Mouse (Mus musculus) monocyte, adult 2 months (primary cell): ENCODE measurements around the gene Sox11.

ENCODE experiments used
- DNase-seq, 2 experiments: peaks; one replicate each; pipeline ENCODE4 v3.0.0; 2022; ENCODE audit warnings: low spot score in 2 of 2, low read depth in 1 of 2

Sox11 gene

DNA sequence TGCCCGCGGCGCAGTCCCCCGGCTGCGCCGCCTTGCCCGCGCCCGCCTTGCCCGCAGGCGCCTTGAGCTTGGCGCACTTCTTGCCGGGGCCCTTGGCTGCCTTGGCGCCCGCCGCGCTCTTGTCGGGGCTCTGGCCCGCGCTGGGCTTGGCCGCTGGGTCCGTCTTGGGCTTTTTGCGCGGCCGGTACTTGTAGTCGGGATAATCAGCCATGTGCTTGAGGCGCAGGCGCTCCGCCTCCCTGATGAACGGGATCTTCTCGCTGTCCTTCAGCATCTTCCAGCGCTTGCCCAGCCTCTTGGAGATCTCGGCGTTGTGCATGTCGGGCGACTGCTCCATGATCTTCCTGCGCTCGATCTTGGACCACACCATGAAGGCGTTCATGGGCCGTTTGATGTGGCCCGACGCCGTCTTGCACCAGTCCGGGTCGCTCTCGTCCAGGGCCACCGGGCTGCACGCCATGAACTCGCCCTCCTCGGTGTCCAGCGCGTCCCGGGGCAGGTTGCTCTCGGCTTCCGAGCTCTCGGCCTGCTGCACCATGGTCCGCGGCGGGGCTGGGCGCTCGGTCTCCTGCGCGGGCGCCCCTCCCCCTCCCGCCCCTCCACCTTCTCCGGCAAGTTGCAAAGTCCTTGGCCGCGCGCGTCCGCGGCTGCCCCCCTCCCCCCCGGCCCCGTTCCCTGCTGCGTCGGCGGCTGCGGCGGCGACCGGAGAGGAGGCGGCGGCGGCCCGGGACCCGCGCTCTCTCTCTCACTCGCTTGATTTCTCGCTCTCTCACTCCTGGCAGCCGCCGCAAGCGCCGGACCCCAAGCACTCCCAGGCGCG is at the start of gene Sox11:
Gene Sox11 (minus strand): TSS at position 704 of the 820 bp plus-strand sequence.
- DNase-seq, result no peak

DNA sequence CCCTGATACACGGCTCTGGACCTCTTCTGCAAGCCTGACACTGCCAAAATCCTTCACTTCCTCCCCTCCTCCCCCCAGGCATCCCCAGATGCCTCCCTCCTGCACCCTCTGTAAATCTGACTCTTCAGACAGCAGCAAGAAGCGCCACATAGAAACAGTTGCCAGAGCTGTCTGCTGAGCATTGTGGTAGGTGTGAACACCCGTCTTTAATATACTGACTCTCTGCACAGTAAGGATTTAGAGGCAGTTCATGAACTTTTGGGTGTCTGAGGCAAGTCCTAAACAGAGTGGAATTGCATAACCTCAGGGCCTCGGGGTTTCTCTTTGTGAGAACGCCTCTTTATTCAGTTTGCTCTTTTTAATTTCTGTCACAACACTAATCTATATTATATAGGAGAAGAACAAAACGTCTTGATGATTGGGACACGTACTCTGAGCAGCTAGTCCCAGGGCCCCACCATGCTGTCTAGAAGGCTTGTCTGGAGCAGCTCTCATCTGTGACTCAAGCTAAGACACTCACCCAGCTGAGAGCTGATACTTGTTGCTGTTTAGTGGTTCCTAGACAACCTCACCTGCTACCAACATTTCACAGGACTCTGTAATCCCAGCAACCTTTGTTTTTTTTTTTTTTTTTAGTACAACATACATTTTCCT is 49.4 kb upstream of the Sox11 start:
- no peak for DNase-seq

DNA sequence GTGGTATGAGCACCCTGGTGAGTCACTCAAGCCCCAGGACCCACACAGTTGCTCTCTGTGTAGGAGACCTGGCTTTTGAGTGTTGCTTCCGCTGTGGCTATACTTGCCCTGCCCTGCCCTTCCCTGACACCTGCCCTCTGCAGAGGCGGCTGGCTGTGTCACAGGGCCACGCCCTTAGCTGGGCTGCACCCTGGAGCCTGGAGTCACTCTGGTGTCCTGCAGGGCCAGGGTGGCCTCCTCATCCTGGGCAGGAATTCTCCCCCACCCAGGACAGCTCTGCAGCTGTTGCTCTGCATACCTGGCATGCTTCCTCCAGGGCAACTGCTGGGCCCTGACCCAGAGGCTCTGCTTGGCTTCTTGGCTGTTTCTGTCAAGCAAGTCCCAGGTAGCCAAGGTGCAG is 48.1 kb upstream of the Sox11 start:
- no peak for DNase-seq

DNA sequence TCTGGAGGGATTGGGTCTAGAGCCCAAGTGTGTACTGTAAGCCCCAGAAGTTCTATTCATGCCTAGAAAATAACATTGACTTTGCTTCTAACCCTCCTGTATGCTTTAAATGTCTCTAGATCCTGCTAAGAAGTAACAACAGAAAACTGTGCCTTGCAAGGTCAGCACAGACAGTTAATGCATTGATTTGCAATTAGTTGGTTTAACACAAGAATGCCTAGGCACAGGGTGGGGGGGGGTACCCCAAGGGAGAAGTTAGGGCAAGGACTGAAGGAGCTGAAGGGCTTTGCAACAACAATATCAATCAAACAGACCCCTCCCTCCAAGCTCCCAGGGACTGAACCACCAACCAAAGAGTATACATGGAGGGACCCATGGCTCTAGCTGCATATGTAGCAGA is 47.1 kb upstream of the Sox11 start:
- no peak for DNase-seq

DNA sequence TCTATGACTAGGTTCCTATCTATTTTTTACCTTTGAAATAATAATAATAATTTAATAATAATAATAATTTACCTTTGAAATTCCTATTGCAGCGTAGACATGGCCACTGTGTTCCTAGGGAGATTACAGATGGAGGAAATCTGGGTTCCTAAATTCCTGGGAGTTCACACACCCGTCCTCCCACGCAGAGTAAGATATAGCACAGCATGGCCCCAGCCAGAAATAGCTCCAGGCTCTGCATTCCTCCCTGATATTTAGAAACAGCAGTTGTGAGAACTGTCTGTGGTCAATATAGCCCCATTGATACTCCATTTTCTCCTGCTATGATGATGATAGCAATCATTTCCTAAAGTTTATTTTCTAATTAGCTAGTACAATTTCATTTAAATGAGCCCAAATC is 30.1 kb upstream of the Sox11 start:
- DNase-seq, result no peak

DNA sequence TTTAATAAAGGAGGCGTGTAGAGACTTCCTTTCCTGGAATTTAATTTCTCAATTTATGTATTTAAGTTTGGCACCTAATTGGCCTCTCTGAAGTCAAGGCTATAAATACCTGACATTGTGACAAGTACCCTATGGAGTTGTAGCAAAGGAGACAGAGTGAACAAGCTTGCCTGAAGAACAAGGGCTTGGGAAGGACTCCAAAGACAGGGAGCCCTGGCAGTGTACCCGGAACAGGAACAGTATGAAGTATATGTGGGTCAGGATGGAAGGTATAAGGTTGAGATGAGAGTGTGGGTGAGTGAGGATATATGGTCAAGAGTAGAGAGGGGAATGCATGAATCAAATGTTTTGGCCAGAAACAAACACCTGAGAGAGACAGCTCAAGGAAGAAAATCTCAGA is 28.4 kb upstream of the Sox11 start:
- DNase-seq, result no peak

DNA sequence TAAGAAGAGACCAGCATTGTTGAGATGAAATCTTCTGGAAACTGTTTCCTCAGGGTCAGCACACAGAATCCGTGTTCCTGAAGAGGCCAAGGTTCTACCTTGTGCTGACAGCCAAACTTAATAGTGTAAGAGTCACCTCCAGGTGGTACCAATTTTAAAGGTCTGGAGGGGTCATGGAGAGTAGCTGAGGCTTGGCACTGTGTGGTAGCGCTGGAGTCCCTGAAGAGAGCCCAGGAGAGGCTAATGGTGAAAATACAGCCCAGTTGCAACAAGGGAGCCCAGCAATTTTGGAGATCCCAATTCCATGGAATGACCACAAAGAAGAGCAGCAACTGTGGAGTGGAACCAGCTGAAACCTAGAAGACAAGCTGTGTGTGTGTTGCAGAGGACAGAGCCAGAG is 25.1 kb upstream of the Sox11 start:
- no peak for DNase-seq

DNA sequence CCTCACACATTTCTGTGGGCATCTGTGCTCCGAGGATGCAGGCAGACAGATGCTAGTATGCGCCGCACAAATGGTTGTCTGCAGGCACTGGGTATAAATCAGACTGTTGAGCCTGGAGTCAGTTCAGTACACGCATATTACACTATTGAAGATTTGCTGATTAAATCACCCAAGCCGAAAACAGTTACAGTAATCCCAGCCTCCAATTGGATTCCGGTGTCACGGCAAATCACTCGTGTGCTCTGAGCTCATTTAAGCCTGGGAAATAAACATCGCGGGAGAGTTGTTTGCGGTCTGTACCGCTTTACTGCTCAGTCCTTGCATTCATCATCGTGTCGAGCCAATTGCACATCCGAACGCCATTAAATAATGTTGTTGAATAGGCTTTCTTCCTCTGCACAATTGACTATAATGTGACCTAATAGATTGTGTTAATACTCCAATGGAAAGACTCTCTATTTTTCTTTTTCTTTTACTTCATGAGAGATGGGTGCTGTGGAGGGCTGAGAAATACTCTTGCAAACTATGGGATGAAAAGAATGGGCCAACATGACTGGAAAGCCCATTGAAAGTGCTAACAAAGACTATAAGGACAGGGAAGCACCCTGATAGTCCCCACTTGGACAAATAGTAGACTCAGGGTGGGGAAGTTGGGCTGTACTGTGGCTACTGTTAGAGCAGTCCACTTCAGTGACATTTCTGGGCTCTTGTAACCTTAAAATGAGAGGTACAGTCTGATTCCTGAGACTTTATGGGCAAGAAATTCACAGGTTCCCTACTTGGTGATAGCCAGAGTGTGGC is 21.7 kb upstream of the Sox11 start:
- DNase-seq, result no peak

DNA sequence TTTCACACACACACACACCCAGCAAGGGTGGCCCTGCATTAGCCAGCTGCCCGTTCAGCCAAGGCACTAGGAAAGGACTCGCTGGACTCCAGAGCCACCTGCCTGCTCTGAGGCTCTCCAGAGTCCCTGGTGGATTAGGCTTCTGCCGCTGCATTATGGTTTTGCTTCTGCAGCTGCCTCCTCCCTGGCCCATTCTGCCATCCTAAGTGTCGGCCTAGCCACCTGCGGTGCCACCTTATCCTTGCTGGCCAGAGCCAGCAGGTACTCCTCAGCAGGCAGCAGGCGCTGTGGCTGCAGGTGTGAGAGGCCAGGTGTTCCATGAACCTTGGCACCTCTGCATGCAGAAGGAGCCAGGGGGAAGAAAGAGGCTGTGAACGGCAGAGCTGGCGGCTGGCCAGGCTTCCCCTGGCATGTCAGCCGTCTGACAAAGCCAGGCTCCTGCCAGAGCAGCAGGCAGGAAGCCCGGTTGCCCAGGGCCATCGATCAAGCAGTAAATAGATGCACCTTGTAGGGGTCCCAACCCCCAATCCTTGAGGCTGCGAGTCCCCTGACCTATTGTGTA is 14.8 kb upstream of the Sox11 start:
- DNase-seq, result no peak

DNA sequence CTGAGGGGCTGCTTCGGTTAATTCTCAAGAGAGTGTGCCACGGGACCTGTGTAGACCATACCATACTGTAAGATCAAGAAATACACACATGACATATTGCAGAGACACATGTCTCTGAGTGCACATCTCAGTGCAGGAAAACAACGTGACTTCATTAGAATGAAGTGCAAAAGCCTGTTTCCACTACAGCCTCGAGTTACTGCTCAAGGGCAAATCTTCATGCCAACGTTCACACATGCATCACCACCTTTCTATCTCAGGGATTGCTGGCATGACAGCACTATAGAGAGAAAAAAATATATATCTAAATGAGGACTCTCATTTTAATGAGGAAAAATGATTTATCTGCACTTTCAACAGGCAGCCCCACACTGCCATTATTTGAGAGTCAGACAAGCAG is 14.2 kb upstream of the Sox11 start:
- no peak for DNase-seq

DNA sequence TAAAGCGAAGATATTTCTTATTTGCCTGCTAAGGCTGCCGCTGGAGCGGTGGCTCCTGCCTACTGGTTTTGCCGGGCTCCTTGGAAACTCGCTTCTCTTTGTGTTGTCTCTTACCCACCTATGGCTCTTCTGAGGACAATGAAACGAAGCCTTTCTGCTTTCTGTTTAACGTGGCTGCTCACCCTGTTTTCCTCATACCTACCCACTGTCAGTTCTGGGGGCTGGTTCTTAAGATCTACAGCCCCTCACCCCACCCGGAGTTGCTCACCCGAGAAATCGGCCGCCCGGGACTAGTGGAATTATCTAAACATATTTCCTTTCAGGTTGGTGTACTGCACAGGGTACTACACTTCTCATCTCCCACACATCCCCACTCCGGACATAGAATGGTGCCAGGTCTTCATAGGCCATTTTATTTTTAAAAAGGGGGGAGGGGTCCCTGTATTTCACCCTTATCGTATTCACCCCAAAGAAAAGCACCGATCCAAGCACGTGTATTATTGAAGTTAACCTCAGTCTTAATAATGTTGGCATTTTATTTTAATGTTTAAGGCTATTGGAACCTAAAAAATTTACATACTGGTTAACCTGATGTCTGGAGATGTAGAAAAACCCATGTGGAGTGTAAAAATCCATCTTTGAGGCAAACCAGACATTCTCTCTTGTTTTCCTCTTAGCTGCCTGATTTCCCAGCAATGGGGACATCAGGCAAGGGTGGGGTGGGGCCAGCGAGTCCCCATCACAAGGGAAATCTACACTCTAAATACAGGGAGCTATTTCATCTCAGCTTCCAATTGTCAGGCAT is 1.4 kb upstream of the Sox11 start:
- DNase-seq, result no peak

DNA sequence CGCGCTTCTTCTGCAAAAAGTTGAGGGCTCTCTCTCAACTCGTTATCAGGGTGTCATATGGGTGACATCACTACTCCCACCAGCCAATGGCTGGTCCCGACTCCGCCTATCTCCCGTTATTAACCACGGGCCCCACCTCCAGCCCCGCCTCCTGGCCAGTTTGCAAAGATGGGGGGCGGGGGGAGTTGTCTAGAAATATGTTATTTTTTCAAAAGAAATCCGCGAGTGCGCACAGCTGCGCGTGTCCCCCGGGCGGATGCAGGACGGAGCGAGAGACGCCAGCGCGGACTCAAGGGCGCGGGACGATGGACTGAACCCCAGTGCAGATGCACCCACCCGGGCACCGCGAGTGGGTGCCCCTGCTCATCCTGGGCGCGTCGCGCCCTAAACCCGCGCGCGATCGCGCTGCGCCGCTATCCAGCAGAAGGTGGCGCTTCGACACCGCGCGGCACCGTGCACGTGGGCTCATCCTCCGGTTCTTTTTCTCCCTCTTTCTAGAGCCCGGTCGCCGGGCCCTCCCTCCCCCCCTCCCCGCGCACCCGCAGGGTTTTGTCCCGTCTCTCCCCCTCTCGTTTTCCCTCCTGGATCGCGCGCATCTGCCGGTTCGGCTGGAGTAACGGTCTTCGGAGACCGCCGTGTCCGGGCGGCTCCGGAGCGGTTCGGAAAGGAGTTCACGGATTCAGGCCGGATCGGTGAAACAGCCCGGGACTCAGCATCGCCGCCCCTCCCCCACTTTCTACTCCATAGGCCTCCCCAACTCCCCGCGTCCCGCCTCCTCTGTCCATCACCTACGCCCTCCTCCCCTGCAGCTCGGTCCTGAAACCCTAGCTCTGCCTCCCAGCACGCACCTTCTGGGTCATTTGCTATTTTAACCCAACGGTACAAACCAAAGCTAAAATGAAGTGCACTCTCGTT is 574 bp upstream of the Sox11 start:
- DNase-seq, result no peak

DNA sequence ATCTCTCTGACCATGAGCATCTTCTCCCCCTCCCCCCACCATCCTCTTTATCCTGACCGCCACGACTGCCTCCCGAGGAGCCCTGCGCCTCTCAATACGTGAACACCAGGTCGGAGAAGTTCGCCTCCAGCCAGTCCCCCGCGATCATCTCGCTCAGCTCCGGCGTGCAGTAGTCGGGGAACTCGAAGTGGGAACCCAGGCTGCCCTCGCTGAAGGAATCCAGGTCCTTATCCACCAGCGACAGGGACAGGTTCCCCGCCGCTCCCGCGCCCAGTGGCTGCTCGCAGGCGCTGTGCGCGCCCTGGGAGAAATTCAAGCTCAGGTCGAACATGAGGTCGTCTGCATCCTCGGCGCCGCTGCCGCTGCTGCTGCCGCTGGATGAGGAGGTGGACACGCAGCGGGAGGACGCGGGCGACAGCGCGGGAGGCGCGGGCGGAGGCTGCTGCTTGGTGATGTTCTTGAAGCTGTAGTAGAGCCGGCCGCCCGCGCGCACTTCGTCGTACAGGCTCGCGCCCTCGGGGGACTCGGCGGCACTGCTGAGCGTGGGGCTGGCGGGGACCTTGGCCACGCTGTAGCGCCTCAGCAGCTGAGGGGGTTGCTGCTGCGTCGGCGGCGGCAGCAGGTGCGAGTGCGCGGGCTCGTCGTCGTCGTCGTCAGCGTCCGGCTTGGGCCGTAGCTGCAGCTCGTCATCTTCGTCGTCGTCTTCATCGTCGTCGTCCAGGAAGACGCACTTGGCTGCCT is 1.1 kb downstream of the Sox11 start:
- no peak for DNase-seq

DNA sequence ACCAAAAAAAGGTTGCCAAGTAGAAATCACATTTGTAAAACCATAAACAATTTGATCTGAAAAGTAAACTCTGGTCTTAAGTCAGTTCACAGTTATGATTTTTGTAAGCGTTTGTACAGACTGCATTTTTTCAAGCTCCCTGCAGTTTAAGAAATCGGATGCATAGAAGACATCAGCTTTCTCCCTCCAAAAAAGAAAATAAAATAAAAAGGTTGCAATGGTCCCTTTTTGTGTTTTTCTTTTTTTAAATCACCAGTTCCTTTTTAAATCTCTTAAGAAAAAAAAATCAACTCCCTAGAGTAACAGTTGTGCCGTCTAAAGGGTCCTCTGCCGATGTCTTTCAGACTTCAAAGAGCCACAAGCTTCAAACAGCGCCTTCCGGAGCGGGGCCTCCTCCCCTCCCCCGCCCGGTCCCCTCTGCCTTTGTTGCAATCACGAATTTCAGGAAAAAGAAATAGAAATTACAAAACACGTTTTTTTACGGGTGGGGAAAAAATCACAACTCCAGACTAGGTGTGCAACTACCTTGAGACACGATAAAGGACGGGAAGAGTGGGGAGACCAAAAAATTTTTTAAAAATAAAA is 1.8 kb downstream of the Sox11 start:
- DNase-seq, result no peak

DNA sequence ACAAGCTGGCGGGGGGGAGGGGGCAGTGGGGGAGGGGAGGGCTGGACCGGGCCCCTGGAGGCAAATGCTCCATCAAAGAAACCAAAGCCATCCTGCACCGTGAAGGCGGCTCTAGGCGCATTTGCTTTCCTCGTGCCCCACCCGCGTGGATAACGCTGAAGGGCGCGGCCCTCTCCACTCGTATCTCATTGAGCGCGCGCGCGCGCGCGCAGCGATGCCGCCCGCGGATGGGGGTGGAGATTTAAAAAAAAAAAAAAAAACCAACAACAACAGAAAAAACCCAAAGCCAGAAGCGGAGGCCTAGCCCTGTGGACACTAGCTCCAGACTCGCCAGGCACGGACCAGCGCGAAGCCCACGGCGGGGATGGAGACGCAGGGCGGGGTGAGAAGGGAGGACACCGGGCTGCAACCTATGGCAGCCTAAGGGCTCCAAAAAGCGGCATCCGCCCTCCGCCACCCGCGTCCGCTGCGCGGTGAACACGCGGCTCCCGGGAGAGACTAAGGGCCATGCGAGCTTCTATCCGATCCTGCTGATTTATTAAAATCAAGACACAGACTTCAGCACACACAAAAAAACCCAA is 3.1 kb downstream of the Sox11 start:
- DNase-seq, result no peak

DNA sequence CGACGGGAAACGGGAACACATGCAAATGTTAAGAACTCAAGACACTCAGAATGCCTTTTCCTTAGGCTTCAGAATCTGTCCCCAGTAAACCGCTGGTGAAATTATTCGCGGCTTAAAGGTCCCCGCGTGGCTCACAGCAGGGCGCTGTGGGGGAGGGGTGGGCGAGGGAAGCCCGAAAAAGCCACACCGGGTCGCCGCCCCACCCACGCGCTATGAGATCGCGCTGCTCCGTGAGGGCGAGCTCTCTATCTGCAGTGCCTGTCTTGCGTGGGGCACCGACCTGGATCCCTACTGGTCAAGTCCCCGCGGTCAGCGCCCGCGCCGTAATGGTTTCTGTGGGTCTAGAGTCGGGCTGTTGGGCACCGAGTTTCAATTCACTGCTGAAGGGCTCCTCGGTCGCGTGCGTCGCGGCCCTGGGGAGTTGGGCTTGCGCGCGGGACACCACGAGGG is 3.6 kb downstream of the Sox11 start:
- no peak for DNase-seq

DNA sequence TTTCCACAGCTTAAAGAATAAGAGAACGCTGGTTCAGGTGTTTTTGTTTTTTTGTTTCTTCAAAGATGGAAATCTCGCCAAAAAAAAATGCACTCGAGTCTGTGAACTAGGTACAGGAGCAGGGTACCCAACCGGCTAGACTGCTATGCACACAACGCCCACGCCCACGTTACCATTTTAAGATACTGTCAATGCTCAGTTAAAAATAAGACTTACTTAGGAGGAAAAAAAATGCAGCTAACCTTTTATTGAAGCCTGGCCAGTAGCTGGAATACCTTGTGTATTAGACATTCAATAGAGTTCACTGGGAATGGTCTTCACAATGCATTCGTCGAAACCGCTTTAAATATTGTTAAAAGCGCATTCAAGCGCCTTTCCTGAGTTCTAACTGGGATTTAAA is 4.3 kb downstream of the Sox11 start:
- no peak for DNase-seq

DNA sequence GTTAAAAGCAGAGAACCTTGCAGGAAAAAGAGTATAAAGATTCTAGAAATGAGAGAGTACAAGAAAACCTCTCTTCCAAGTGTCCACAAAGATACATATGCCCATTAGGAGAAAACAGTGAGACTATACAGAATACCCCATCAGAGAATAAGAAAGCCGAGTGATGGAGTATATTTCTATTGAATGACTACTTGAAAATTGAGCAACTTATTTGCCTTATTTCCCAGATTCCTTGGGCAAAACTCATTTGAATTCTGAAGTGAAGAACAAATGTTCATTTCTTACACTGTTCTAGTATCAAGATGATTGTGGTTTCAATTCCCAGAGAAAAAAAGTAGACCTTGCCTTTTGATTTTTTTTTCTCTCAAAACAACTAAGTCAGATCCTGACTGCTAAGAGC is 4.9 kb downstream of the Sox11 start:
- DNase-seq, result no peak
